Mouse (Mus musculus) stomach, embryonic 14.5 days (tissue): ENCODE data around the gene Fbxl15. TPM values are rescaled to one million over a fixed set of nuclear protein-coding genes. Genes with fewer than 3 reads are reported as not detected.

Experiments used
- ATAC-seq: fragments of 200-750 bp; cut with Nextera tagmentation; 2 replicates; pipeline ENCODE4 v1.8.0; 2017; ENCODE audit warnings: low read depth, moderate TSS enrichment; ENCODE audit not compliant: insufficient number of reproducible peaks, insufficient read depth, low FRiP score
- H3K27ac ChIP-seq: fragments of 300-500 bp; sonication (generic); 2 replicates; pipeline ENCODE4 v1.5.1; 2014; ENCODE audit warnings: mild to moderate bottlenecking, low read length, moderate library complexity, mixed read lengths
- H3K27me3 ChIP-seq: fragments of 300-500 bp; sonication (generic); 2 replicates; pipeline ENCODE4 v1.6.1; 2014; ENCODE audit warnings: low read length, control low read depth, mixed read lengths; ENCODE audit not compliant: control insufficient read depth, insufficient read depth
- H3K36me3 ChIP-seq: fragments of 300-500 bp; sonication (generic); 2 replicates; pipeline ENCODE4 v1.6.1; 2014; ENCODE audit warnings: mild to moderate bottlenecking, control low read depth, low read length, moderate library complexity, mixed read lengths; ENCODE audit not compliant: control insufficient read depth, insufficient read depth
- H3K4me1 ChIP-seq: fragments of 300-500 bp; sonication (generic); 2 replicates; pipeline ENCODE4 v1.6.1; 2014; ENCODE audit warnings: low read length, control low read depth, mixed read lengths; ENCODE audit not compliant: control insufficient read depth, insufficient read depth
- H3K4me2 ChIP-seq: fragments of 300-500 bp; sonication (generic); replicated peaks from 2 replicates; pipeline ENCODE4 v1.6.1; 2014; ENCODE audit warnings: low read depth, low read length, control low read depth
- H3K4me3 ChIP-seq: fragments of 300-500 bp; sonication (generic); 2 replicates; pipeline ENCODE4 v1.5.1; 2014; ENCODE audit warnings: low read depth, low read length, control low read depth
- H3K9ac ChIP-seq: fragments of 300-500 bp; sonication (generic); replicated peaks from 2 replicates; pipeline ENCODE4 v1.6.1; 2014; ENCODE audit warnings: low read depth, mild to moderate bottlenecking, control low read depth, low read length, moderate library complexity, mixed read lengths
- H3K9me3 ChIP-seq: fragments of 300-500 bp; sonication (generic); 2 replicates; pipeline ENCODE4 v1.6.1; 2016; ENCODE audit warnings: low read depth, low read length, control low read depth; ENCODE audit not compliant: control insufficient read depth
- WGBS: fragments of 180-500 bp; shearing (Covaris S2); extraction: QIAGEN DNeasy Blood & Tissue Kit; methylation state at CpG from one replicate; pipeline ENCODE4 v1.1.7; 2014; 5-methylcytosine and 5-hydroxymethylcytosine counted together
- polyA plus RNA-seq: library from polyadenylated mRNA; unstranded; fragments of >200 nt; fragmentation: Nextera tagmentation; extraction: Ambion mirVana; gene quantifications from 2 replicates; pipeline ENCODE4 v1.2.1, GENCODE M21; 2014

The Fbxl15 gene
- polyA plus RNA-seq, 1 experiment from 2014 or later: 13.7 TPM

GRCm38 (mm10) chr19:46306268-46306610, 21.7 kb upstream of the Fbxl15 start:
- no peak for ATAC-seq
- Histone ChIP-seq H3K4me1 (peaks cover 18% of the 10 kb centered on the region; the same call in 1 of the 2 replicates), H3K27ac (no peak overlapping the region), H3K9ac (peak overlapping the region; percentile 41; the same call in 1 of the 2 replicates), H3K4me3 (peak overlapping the region; percentile 81), H3K4me2 (peak overlapping the region; percentile 99), H3K36me3 (peaks cover 27% of the 10 kb centered on the region), H3K9me3 (no peaks in the 10 kb centered on the region), H3K27me3 (no peaks in the 10 kb centered on the region)
- WGBS: 57% methylated on average over 5 of the region's 5 CpGs

DNA sequence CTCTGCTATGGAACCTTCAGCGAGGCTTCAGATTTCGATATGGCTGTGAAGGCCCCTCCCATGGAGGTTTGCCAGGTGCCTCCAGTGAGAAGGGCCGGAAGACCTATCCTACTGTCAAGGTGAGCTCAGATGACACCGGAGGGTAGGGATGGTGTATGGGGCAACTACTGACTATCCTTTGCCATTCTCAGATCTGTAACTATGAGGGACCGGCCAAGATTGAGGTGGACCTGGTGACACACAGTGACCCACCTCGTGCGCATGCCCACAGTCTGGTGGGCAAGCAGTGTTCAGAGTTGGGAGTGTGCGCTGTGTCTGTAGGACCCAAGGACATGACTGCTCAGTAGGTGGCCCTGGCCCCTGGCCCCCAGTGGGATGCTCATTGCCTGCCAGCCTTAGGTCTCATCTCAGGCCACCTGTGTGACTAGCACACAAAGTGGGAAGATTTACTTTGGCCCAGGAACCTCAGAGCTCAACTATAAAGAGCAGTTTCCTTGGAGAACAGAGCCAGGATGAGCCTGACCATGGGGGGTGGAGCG, 21.2 kb upstream of the Fbxl15 start:
- no peaks in the 10 kb centered on the region for H3K9me3 ChIP-seq
- no peak for ATAC-seq
- peaks cover 33% of the 10 kb centered on the region for H3K36me3 ChIP-seq
- 94% methylated on average over 9 of the region's 9 CpGs for WGBS
- H3K9ac ChIP-seq: no peak overlapping the region
- no peak overlapping the region for H3K4me3 ChIP-seq
- no peaks in the 10 kb centered on the region for H3K27me3 ChIP-seq
- peaks cover 18% of the 10 kb centered on the region; the same call in 1 of the 2 replicates for H3K4me1 ChIP-seq
- no peak overlapping the region for H3K4me2 ChIP-seq
- no peak overlapping the region for H3K27ac ChIP-seq

GRCm38 (mm10) chr19:46307781-46308180, 20.2 kb upstream of the Fbxl15 start:
- no peak overlapping the region for H3K4me3 ChIP-seq
- WGBS: 80% methylated on average over 16 of the region's 16 CpGs

DNA sequence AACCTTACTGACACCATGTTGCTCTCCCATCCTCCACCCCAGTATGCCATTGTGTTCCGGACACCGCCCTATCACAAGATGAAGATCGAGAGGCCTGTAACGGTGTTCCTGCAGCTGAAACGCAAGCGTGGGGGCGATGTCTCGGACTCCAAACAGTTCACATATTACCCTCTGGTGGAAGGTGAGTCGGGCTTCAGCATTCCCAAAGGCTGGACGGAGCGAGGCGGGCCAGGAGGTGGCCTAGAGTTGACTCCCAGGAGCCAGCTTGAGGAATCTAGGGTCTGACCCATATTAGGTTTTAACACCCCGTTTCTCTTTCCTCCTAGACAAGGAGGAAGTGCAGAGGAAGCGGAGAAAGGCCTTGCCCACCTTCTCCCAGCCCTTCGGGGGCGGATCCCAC, 19.7 kb upstream of the Fbxl15 start:
- Histone ChIP-seq H3K9me3 (no peaks in the 10 kb centered on the region), H3K4me1 (peaks cover 18% of the 10 kb centered on the region; the same call in 1 of the 2 replicates), H3K36me3 (peaks cover 36% of the 10 kb centered on the region), H3K27ac (no peak overlapping the region), H3K27me3 (no peaks in the 10 kb centered on the region), H3K4me3 (no peak overlapping the region), H3K9ac (no peak overlapping the region), H3K4me2 (peak overlapping the region; percentile 66; the same call in 1 of the 2 replicates)
- WGBS: 70% methylated on average over 16 of the region's 16 CpGs
- no peak for ATAC-seq

More at GRCm38 (mm10) chr19:46307781-46308180, 20.2 kb upstream of the Fbxl15 start:
- H3K4me1 ChIP-seq: peaks cover 18% of the 10 kb centered on the region; the same call in 1 of the 2 replicates
- H3K36me3 ChIP-seq: peaks cover 36% of the 10 kb centered on the region
- H3K4me2 ChIP-seq: no peak overlapping the region
- no peaks in the 10 kb centered on the region for H3K27me3 ChIP-seq
- ATAC-seq: no peak
- no peak overlapping the region for H3K27ac ChIP-seq
- H3K9ac ChIP-seq: 0 out of 2 replicates have a peak overlapping the region, but pooled peaks have one; percentile 10
- no peaks in the 10 kb centered on the region for H3K9me3 ChIP-seq

DNA sequence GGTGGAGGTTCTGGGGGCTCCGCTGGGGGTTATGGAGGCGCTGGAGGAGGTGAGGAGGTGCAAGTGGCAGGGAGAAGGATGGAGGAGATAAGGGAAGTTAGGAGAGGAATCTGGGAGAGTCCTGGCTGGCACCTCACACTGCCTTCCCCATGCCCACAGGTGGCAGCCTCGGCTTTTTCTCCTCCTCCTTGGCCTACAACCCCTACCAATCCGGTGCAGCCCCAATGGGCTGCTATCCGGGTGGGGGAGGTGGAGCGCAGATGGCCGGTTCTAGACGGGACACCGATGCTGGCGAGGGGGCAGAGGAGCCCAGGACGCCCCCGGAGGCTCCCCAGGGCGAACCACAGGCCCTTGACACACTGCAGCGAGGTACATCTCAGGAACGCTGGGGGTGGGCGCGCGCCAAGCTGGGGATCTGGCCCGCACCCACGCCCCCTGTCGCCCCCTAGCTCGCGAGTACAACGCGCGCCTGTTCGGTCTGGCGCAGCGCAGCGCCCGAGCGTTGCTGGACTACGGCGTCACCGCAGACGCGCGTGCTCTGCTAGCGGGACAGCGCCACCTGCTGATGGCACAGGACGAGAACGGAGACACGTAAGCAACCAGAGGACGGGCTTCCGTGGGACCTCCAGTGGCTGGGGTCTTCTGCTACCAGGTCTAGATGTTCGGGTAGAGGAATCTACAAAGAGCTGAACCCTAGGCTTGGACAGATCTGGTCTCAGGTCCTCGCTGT, 19.1 kb upstream of the Fbxl15 start:
- peak overlapping the region; percentile 66 for H3K4me2 ChIP-seq
- peak overlapping the region; percentile 28; the same call in 1 of the 2 replicates for H3K9ac ChIP-seq
- H3K4me1 ChIP-seq: peaks cover 15% of the 10 kb centered on the region; the same call in 1 of the 2 replicates
- H3K4me3 ChIP-seq: peak overlapping the region; percentile 31
- H3K9me3 ChIP-seq: no peaks in the 10 kb centered on the region
- H3K36me3 ChIP-seq: peaks cover 36% of the 10 kb centered on the region
- H3K27me3 ChIP-seq: no peaks in the 10 kb centered on the region
- 3% methylated on average over 46 of the region's 47 CpGs for WGBS
- ATAC-seq: 0 out of 2 replicates have a peak, but pooled peaks have one; percentile 5
- no peak overlapping the region for H3K27ac ChIP-seq

- no peak for ATAC-seq
- no peak overlapping the region for H3K27ac ChIP-seq
Observed at GRCm38 (mm10) chr19:46309651-46310305, 18.2 kb upstream of the Fbxl15 start.

GRCm38 (mm10) chr19:46310312-46310865, 17.6 kb upstream of the Fbxl15 start:
- peaks cover 28% of the 10 kb centered on the region for H3K4me1 ChIP-seq
- no peak overlapping the region for H3K4me3 ChIP-seq
- 92% methylated on average over 12 of the region's 12 CpGs for WGBS
- H3K27me3 ChIP-seq: no peaks in the 10 kb centered on the region
- H3K4me2 ChIP-seq: no peak overlapping the region
- H3K36me3 ChIP-seq: peaks cover 36% of the 10 kb centered on the region
- no peak overlapping the region for H3K9ac ChIP-seq
- no peaks in the 10 kb centered on the region for H3K9me3 ChIP-seq
- no peak overlapping the region for H3K27ac ChIP-seq
- ATAC-seq: no peak

More at GRCm38 (mm10) chr19:46309651-46310305, 18.2 kb upstream of the Fbxl15 start:
- Histone ChIP-seq H3K27me3 (no peaks in the 10 kb centered on the region), H3K36me3 (peaks cover 36% of the 10 kb centered on the region), H3K9me3 (no peaks in the 10 kb centered on the region), H3K4me3 (no peak overlapping the region), H3K4me2 (no peak overlapping the region), H3K9ac (no peak overlapping the region), H3K4me1 (peaks cover 23% of the 10 kb centered on the region; the same call in 1 of the 2 replicates)
- 73% methylated on average over 21 of the region's 21 CpGs for WGBS

DNA sequence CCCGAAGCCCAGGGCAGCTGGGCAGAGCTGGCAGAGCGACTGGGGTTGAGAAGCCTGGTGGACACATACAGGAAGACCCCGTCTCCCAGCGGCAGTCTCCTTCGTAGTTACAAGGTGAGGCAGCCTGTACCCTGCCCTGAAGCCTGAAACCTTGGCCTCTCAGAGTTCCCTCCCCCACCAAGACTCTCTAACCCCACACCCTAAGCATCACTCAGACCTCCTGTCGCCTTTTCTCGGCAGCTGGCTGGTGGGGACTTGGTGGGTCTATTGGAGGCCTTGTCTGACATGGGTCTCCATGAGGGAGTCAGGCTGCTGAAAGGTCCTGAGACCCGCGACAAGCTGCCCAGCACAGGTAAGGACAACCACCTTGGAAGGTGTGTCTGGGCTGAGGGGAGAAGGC, 16.6 kb upstream of the Fbxl15 start:
- no peak overlapping the region for H3K9ac ChIP-seq
- no peak for ATAC-seq
- peaks cover 36% of the 10 kb centered on the region for H3K36me3 ChIP-seq
- H3K4me2 ChIP-seq: no peak overlapping the region
- peaks cover 32% of the 10 kb centered on the region for H3K4me1 ChIP-seq
- WGBS: 81% methylated on average over 9 of the region's 9 CpGs
- H3K4me3 ChIP-seq: no peak overlapping the region
- H3K27ac ChIP-seq: no peak overlapping the region
- H3K9me3 ChIP-seq: no peaks in the 10 kb centered on the region
- no peaks in the 10 kb centered on the region for H3K27me3 ChIP-seq
